Mouse (Mus musculus) E14TG2a.4 (cell line): ENCODE data around the gene Pin4.

ENCODE experiments used
- CTCF ChIP-seq: conservative IDR thresholded peaks from 2 replicates; pipeline ENCODE4 v1.5.1; 2014; ENCODE audit warnings: low read length
- NANOG ChIP-seq: IDR thresholded peaks from 2 replicates; pipeline ENCODE4 v1.6.1; 2014; ENCODE audit warnings: borderline replicate concordance, low read length, mixed read lengths

GRCm38 (mm10) chrX:102074435-102074834 lies 44.8 kb upstream of the Pin4 start:
- TF ChIP-seq CTCF (no peak), NANOG (no peak)
